Mouse (Mus musculus): ENCODE results near the gene Cmya5. TPM values are rescaled to one million over a fixed set of nuclear protein-coding genes. Genes with fewer than 3 reads are reported as not detected.

Cmya5 gene
- polyA plus RNA-seq, 1 experiment from 2014 or later, result 0.22 TPM

- H3K4me2 ChIP-seq, result no peak overlapping the region
- H3K9me3 ChIP-seq, result no peaks in the 10 kb centered on the region
- H3K4me1 ChIP-seq (replicated peaks), result 0 out of 2 replicates have a peak, but pooled peaks cover 6% of the 10 kb centered on the region
- H3K36me3 ChIP-seq, result no peaks in the 10 kb centered on the region
- WGBS, result 65% methylated on average over 2 of the region's 2 CpGs
- ATAC-seq (ENCODE audit: low FRiP score, low read depth), result no peak
- H3K27ac ChIP-seq (replicated peaks), result no peak overlapping the region
- no peak overlapping the region for H3K4me3 ChIP-seq
- no peak overlapping the region for H3K9ac ChIP-seq
- H3K27me3 ChIP-seq, result no peaks in the 10 kb centered on the region
Measured at GRCm38 (mm10) chr13:93002456-93002855, 142.1 kb downstream of the Cmya5 start.

GRCm38 (mm10) chr13:93000640-93001351 is 143.7 kb downstream of the Cmya5 start:
- Histone ChIP-seq H3K4me3 (no peak overlapping the region), H3K4me2 (no peak overlapping the region), H3K27ac (replicated peaks) (peak overlapping the region; percentile 13; the same call in 1 of the 2 replicates), H3K4me1 (replicated peaks) (0 out of 2 replicates have a peak, but pooled peaks cover 6% of the 10 kb centered on the region), H3K9me3 (no peaks in the 10 kb centered on the region), H3K27me3 (no peaks in the 10 kb centered on the region), H3K36me3 (no peaks in the 10 kb centered on the region), H3K9ac (no peak overlapping the region)
- 63% methylated on average over 12 of the region's 12 CpGs for WGBS
- ATAC-seq (ENCODE audit: low FRiP score, low read depth), result peak; percentile 67; the same call in 1 of the 2 replicates

- no peak for ATAC-seq (ENCODE audit: low FRiP score, low read depth)
- Histone ChIP-seq H3K4me3 (no peak overlapping the region), H3K9ac (no peak overlapping the region), H3K9me3 (no peaks in the 10 kb centered on the region), H3K27ac (replicated peaks) (no peak overlapping the region), H3K36me3 (no peaks in the 10 kb centered on the region), H3K4me2 (no peak overlapping the region), H3K4me1 (replicated peaks) (0 out of 2 replicates have a peak, but pooled peaks cover 6% of the 10 kb centered on the region), H3K27me3 (no peaks in the 10 kb centered on the region)
- WGBS, result 66% methylated on average over 9 of the region's 9 CpGs
Measured at GRCm38 (mm10) chr13:92999860-93000259, 144.7 kb downstream of the Cmya5 start.

- no peaks in the 10 kb centered on the region for H3K4me1 ChIP-seq (replicated peaks)
- no peak overlapping the region for H3K9ac ChIP-seq
- no peak overlapping the region for H3K4me3 ChIP-seq
- H3K36me3 ChIP-seq, result no peaks in the 10 kb centered on the region
- no peaks in the 10 kb centered on the region for H3K9me3 ChIP-seq
- no peak for ATAC-seq (ENCODE audit: low FRiP score, low read depth)
- no peak overlapping the region for H3K27ac ChIP-seq (replicated peaks)
- H3K27me3 ChIP-seq, result no peaks in the 10 kb centered on the region
- no peak overlapping the region for H3K4me2 ChIP-seq
Measured at GRCm38 (mm10) chr13:92994743-92995142, 149.8 kb downstream of the Cmya5 start.

- WGBS, result 82% methylated on average over 5 of the region's 5 CpGs
Measured at GRCm38 (mm10) chr13:92992823-92993222, 151.7 kb downstream of the Cmya5 start.

More at GRCm38 (mm10) chr13:92992823-92993222, 151.7 kb downstream of the Cmya5 start:
- Histone ChIP-seq H3K4me1 (replicated peaks) (no peaks in the 10 kb centered on the region), H3K27me3 (no peaks in the 10 kb centered on the region), H3K27ac (replicated peaks) (no peak overlapping the region), H3K4me2 (no peak overlapping the region), H3K9ac (no peak overlapping the region), H3K9me3 (no peaks in the 10 kb centered on the region), H3K4me3 (no peak overlapping the region), H3K36me3 (no peaks in the 10 kb centered on the region)
- ATAC-seq (ENCODE audit: low FRiP score, low read depth), result no peak

Other genes with a start within 250 kb of the Cmya5 start
- gene Tent2, start 47.7 kb upstream of the Cmya5 start, polyA plus RNA-seq (2015; fragmentation: Nextera tagmentation; extraction: Ambion mirVana), result 34.9 and 35.0 TPM in 2 replicates
- 13.0 and 13.5 TPM in 2 replicates for gene Homer1, start 154.9 kb upstream of the Cmya5 start, polyA plus RNA-seq (2015; fragmentation: Nextera tagmentation; extraction: Ambion mirVana)

All from hindbrain, embryonic 15.5 days (tissue).